Mouse (Mus musculus) bone marrow macrophage, adult 2 months (primary cell): ENCODE measurements around the gene Ralgapa2. TPM values are rescaled to one million over a fixed set of nuclear protein-coding genes. Genes with fewer than 3 reads are reported as not detected.

Source experiments
- H3K27ac ChIP-seq: 2 replicates; pipeline ENCODE4 v1.5.1; 2012; ENCODE audit warnings: low read depth, low read length; ENCODE audit not compliant: insufficient read depth
- H3K4me1 ChIP-seq: 2 replicates; pipeline ENCODE4 v1.6.1; 2012; ENCODE audit warnings: low read length; ENCODE audit not compliant: control insufficient read depth, insufficient read depth
- H3K4me3 ChIP-seq: 2 replicates; pipeline ENCODE4 v1.5.1; 2012; ENCODE audit warnings: mild to moderate bottlenecking, low read length, moderate library complexity; ENCODE audit not compliant: insufficient read depth
- CTCF ChIP-seq: IDR thresholded peaks from 2 replicates; pipeline ENCODE4 v1.5.1; 2012; ENCODE audit warnings: low read depth, mild to moderate bottlenecking, low read length, moderate library complexity
- POLR2A ChIP-seq: IDR thresholded peaks from 2 replicates; pipeline ENCODE4 v1.6.1; 2012; ENCODE audit warnings: mild to moderate bottlenecking, low read depth, low read length, borderline replicate concordance
- polyA plus RNA-seq: library from polyadenylated mRNA; stranded (reverse); fragments of >200 nt; gene quantifications from 2 replicates; pipeline ENCODE4 v1.2.4, GENCODE M21; 2012; ENCODE audit not compliant: missing spikeins, insufficient read depth, insufficient read length

Ralgapa2 gene
- polyA plus RNA-seq: 8.6 and 9.1 TPM in 2 replicates

DNA sequence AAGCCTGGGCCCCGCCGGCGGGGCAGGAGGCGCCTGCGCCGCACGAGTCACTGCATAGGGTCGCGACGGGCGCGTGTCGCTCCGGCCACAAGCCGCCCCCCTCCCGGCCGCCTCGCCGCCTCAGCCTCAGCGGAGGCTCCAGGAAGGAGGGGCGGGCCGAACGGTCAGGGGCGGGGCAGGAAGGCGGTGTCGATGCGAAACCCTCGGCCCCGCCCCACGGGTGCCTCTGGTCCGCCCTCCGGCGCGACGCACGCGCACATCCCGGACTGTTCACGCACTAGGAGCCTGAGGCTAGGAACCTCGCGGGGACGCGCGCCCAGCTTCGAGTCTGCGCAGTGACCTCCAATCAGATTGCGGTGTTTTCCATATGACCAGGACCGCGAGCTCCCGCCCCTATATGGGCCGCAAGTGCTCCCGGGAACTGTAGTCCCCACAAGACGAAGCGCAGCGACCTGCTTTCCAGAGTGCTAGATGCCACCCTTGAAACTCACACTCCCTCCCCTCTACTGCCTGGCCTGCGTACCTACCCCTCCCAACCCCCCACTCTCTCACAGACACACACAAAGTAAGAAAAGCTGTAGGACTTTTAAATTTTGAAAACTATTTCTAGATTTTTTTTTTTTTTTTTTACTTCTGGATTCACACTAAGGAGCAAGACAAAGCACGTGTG lies at the start of gene Ralgapa2:
Ralgapa2 (minus strand) TSS at position 434 of the 670 bp plus-strand sequence.
- peak within 1 kb of the TSS; percentile 96 for H3K4me3 ChIP-seq
- TF ChIP-seq CTCF (no peak), POLR2A (peak; percentile 71; the same call in 1 of the 2 replicates)
- peak within 1 kb of the TSS; percentile 49 for H3K27ac ChIP-seq
- peaks cover 23% of the 10 kb centered on the region for H3K4me1 ChIP-seq

DNA sequence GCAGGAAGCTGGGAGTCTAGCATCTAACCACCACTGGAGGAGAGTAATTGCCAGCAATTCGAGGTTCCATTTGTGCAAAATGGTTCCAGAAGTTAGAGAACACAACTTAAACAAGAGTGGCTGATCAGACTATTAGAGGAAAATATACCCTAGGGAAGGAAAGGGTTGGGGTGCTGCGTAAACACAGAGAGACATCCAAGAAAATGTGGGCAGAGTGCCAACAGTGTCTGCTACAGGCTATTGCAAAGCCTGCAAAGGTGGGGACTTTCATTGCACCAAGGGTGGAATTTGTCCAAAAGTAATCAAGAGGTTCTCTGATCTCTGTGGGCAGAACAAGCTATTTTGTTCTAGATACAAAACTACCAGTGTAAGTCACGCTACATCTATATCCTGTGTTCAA lies 49.4 kb upstream of the Ralgapa2 start:
- Histone ChIP-seq H3K4me1 (peaks cover 22% of the 10 kb centered on the region), H3K27ac (no peak overlapping the region), H3K4me3 (no peak overlapping the region)
- TF ChIP-seq POLR2A (no peak), CTCF (no peak)

DNA sequence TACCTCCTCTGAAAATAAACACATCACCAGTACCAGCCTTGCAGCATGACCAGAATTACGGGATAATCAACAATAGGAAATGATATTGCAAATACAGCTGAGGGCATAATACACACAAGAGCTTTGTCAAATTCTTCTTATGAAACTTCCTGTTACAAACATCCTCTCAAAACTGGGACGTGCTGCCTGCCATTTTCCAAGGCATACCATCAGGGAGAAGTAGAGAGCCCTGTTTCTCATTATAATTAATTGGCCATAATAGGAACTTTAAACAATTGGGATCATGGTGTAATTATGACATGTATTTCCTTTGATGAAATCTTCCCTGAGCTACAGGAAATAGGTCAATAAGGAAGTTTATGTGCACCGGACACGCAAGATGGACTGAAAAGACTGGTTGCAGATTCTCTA lies 48.5 kb upstream of the Ralgapa2 start:
- peaks cover 20% of the 10 kb centered on the region for H3K4me1 ChIP-seq
- TF ChIP-seq POLR2A: no peak
- no peak for TF ChIP-seq CTCF
- no peak overlapping the region for H3K4me3 ChIP-seq
- H3K27ac ChIP-seq: peak overlapping the region; percentile 17; the same call in 1 of the 2 replicates

DNA sequence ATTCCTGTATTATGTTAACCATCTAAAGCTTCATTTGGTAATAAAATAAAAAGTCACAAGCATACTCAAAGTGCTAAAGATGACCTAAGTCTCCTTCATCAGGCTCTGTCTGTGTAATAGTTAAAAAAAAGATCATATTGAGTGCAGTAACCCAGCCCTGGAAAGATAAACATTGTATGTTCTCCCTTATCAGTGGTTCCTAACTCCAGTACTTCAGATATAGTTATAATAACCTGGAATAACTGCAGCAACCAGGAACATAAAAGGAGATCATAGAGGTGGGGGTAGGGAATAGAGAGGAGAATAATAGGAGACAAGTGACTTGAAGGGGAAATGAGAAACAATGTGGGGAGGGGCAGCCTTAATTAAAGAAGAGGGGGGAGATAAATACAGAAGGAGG lies 44.0 kb upstream of the Ralgapa2 start:
- Histone ChIP-seq H3K4me1 (peaks cover 13% of the 10 kb centered on the region), H3K27ac (no peak overlapping the region), H3K4me3 (no peak overlapping the region)
- TF ChIP-seq CTCF: no peak
- no peak for TF ChIP-seq POLR2A

DNA sequence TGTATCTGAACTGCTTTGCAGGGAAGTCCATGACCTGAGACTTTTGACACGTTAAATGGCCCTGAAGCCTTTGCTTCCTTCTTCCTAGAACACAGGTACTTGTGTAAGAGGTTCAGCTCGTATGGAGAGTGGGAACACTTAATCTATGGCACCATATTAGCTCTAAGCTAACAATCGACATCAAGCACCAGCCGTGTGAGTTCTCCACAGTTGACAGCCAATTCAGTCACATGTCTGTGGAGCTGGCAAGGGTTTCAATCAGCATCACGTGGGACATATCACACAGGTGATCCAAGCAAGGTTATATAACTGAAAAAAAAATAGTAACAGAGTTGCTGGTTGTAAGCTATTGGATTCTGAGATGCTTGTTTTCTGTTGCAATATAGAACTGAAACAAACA lies 43.2 kb upstream of the Ralgapa2 start:
- Histone ChIP-seq H3K4me1 (peaks cover 7% of the 10 kb centered on the region), H3K4me3 (no peak overlapping the region)

DNA sequence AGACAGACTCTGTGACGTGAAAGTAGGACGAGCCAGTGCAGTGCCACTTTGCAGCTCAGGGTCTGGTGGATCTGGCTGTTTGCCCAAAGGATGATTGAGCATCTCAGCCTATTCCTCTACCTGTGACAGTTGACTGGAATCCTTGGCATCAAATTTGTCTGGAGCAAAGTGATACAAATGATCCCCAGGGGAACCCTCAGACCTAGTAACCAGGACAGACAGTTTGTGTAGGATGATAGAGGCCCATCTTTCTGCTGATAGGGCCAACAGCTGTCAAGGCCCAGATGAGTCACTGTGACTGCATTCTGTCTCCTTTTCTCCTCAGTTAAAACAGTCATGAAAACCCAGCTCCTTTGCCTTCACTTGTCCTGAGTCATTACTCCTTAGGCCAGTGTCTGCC lies 41.6 kb upstream of the Ralgapa2 start:
- Histone ChIP-seq H3K27ac (no peak overlapping the region), H3K4me3 (no peak overlapping the region), H3K4me1 (peaks cover 4% of the 10 kb centered on the region)
- TF ChIP-seq POLR2A: no peak
- TF ChIP-seq CTCF: no peak

More for the DNA sequence above, 43.2 kb upstream of the Ralgapa2 start:
- TF ChIP-seq CTCF: no peak
- no peak for TF ChIP-seq POLR2A
- no peak overlapping the region for H3K27ac ChIP-seq

DNA sequence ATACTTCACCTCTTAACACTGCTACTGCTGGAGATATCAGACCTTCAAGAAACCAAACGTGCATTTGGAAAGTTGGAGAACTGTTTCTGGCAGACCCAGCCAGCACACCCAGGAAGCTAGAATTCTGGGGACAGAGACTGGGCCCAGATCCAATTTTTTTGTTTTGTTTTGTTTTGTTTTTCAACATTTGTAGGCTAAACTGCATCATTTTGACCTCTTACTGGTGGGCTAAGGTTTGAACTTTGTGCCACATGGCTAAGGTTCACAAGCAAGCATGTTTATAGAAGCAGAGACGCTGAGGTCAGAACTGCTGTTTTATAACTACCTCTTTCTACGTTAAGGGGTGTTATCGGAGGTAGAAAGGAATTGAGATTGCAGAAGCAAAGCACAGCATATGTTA lies 39.7 kb upstream of the Ralgapa2 start:
- 0 out of 2 replicates have a peak, but pooled peaks cover 2% of the 10 kb centered on the region for H3K4me1 ChIP-seq
- no peak overlapping the region for H3K4me3 ChIP-seq
- TF ChIP-seq CTCF (no peak), POLR2A (no peak)
- H3K27ac ChIP-seq: no peak overlapping the region

DNA sequence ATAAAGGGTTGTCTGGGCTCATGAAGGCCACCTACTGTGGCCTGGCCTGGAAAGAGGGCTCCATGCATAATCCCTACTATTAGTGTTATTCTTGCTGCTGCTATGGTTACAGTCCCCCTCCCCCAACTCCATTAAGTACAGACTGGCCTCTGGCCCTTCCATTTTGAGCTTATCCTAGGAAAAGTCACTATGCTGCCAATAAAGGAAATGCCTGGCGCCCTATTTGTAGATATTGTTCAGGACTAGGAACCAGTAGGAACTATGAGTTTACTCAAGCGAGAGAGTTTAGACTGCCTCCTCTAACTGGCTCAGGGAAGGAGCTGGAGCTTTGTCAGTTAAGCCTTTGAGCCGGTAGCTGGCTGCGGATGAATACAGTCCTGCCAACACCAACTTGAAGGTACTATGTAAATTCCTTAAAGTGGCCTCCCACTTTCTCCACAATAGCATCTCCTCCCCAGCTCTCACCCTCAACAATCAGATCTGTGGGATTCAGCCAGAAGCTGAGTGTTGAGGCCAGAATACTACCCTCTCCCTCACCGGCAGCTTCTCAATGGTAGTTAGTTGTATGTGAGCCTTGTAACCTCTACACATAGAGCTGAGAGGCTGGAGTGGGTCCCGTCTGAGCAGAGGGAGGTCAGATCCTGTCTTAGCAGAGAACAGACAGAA lies 37.1 kb upstream of the Ralgapa2 start:
- no peaks in the 10 kb centered on the region for H3K4me1 ChIP-seq
- no peak overlapping the region for H3K4me3 ChIP-seq
- TF ChIP-seq POLR2A: no peak
- no peak for TF ChIP-seq CTCF
- no peak overlapping the region for H3K27ac ChIP-seq

DNA sequence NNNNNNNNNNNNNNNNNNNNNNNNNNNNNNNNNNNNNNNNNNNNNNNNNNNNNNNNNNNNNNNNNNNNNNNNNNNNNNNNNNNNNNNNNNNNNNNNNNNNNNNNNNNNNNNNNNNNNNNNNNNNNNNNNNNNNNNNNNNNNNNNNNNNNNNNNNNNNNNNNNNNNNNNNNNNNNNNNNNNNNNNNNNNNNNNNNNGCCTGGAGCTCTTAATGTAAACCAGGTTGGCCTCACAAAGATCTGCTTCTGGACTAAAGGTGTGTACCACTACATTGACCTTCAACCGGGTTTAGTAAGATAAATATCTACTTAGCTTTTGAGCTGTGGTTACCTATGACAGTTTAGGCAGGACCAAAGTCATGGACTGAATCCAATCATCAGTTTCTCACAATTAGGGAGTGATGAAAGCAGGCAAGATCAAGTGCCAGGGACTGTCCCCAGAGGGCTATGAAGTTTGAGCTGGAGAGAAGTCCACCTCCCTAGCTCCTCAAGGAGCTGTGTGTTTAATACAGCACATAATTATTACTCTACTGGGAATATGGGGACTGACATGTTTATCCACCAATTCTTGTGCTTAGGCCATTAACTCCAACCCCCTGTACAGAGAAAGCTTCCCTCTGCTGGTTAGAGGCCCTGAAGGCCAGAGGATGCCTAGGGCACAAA lies 32.1 kb upstream of the Ralgapa2 start:
- H3K4me1 ChIP-seq: no peaks in the 10 kb centered on the region
- H3K27ac ChIP-seq: no peak overlapping the region
- TF ChIP-seq POLR2A (no peak), CTCF (no peak)
- H3K4me3 ChIP-seq: no peak overlapping the region
